Mouse (Mus musculus) thymus, postnatal 36 days (tissue): ENCODE data around the gene Fmn2.

ENCODE experiments used
- DNase-seq, 2 experiments: peaks; one replicate each; pipeline ENCODE4 v3.0.0; 2022; ENCODE audit warnings: mixed read lengths in 2 of 2

Fmn2 gene

GRCm38 (mm10) chr1:174557841-174558240, 56.2 kb downstream of the Fmn2 start:
- no peak for DNase-seq

- DNase-seq: no peak
These were observed 56.9 kb downstream of the Fmn2 start for GRCm38 (mm10) chr1:174558488-174558887.

- no peak for DNase-seq
These were observed 62.9 kb downstream of the Fmn2 start for GRCm38 (mm10) chr1:174564561-174564960.

GRCm38 (mm10) chr1:174568609-174569008, 67.0 kb downstream of the Fmn2 start:
- no peak for DNase-seq

GRCm38 (mm10) chr1:174592420-174592980, 90.9 kb downstream of the Fmn2 start:
- DNase-seq: no peak

- peak; percentile 16 to 21 for DNase-seq
These were observed 93.4 kb downstream of the Fmn2 start for GRCm38 (mm10) chr1:174594989-174595388.

GRCm38 (mm10) chr1:174597495-174597894, 95.9 kb downstream of the Fmn2 start:
- no peak for DNase-seq

- DNase-seq: no peak
These were observed 96.6 kb downstream of the Fmn2 start for GRCm38 (mm10) chr1:174598226-174598625.

- DNase-seq: no peak
These were observed 98.4 kb downstream of the Fmn2 start for GRCm38 (mm10) chr1:174600041-174600440.

- DNase-seq: no peak
These were observed 99.0 kb downstream of the Fmn2 start for GRCm38 (mm10) chr1:174600620-174601019.

GRCm38 (mm10) chr1:174617368-174617767, 115.7 kb downstream of the Fmn2 start:
- no peak for DNase-seq

- DNase-seq: no peak
These were observed 119.9 kb downstream of the Fmn2 start for GRCm38 (mm10) chr1:174621512-174621911.

- DNase-seq: no peak
These were observed 121.4 kb downstream of the Fmn2 start for GRCm38 (mm10) chr1:174623054-174623453.

GRCm38 (mm10) chr1:174630074-174630473, 128.4 kb downstream of the Fmn2 start:
- DNase-seq: no peak

- no peak for DNase-seq
These were observed 134.7 kb downstream of the Fmn2 start for GRCm38 (mm10) chr1:174636291-174636690.

GRCm38 (mm10) chr1:174637564-174638085, 136.0 kb downstream of the Fmn2 start:
- no peak for DNase-seq

- DNase-seq: no peak
These were observed 139.3 kb downstream of the Fmn2 start for GRCm38 (mm10) chr1:174640901-174641300.

- DNase-seq: no peak
These were observed 141.9 kb downstream of the Fmn2 start for GRCm38 (mm10) chr1:174643431-174644010.

GRCm38 (mm10) chr1:174649421-174649826, 147.8 kb downstream of the Fmn2 start:
- DNase-seq: no peak

- no peak for DNase-seq
These were observed 152.9 kb downstream of the Fmn2 start for GRCm38 (mm10) chr1:174654565-174654964.

GRCm38 (mm10) chr1:174655354-174655753, 153.7 kb downstream of the Fmn2 start:
- no peak for DNase-seq

GRCm38 (mm10) chr1:174656554-174656953, 154.9 kb downstream of the Fmn2 start:
- no peak for DNase-seq

- DNase-seq: no peak
These were observed 158.0 kb downstream of the Fmn2 start for GRCm38 (mm10) chr1:174659459-174660223.

GRCm38 (mm10) chr1:174665116-174665515, 163.5 kb downstream of the Fmn2 start:
- no peak for DNase-seq
